Mouse (Mus musculus): Measurements from ENCODE around the gene Btbd35f11. TPM values are rescaled to one million over a fixed set of nuclear protein-coding genes. Genes with fewer than 3 reads are reported as not detected.
"Not testable (repeated sequence)": the region's sequence is repeated elsewhere in the genome, so short reads cannot be mapped to it uniquely, and the experiment has no call there.

The Btbd35f11 gene
- not detected in 2 replicates for polyA plus RNA-seq (2011; ENCODE audit: insufficient read length, low read depth, missing spikeins)

DNA sequence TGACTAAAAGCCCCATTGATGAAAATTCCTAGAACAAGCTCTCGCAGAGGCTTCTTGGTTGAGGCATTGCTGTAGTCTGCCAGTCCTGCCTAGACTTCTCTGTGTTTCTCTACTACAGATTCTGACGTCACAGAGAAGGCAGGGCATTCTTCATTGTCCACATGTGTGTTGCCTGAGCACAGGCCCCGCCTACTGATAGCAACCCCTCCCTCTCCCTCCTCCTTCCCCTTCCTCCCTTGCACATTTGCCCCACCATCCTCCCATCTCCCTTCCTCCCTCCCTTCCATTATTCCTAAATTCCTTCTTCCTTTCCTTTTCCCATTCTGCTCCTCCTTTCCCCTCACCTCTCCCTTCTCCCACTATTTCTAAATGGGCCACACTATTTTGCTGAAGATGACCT lies at the start of gene Btbd35f11:
Gene Btbd35f11 (minus strand): TSS at position 101 of the 400 bp plus-strand sequence.
- not testable (repeated sequence) for H3K4me1 ChIP-seq (ENCODE audit: control insufficient read depth, insufficient read depth, low read length); H3K4me3 ChIP-seq (ENCODE audit: insufficient read depth, low read length); H3K27ac ChIP-seq (ENCODE audit: insufficient read depth, low read length)

DNA sequence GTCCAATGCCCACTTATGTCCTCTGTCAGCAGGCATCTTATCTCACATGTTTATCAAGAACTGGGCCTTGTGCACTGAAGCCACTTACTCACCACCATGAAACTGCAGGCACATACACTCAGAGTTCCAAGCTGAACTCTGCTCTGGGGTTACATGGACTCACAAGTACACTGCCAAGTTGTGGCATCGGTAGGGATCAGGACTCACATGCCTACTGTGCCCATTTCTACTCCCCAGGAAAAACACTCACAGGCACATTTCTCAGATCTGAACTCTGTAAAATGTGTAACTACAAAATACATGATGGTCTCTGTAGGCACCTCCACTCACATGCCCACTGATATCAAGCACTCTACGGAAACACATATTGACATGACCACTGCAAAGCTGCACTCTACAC lies 33.5 kb downstream of the Btbd35f11 start:
- not testable (repeated sequence) for H3K4me1 ChIP-seq (ENCODE audit: control insufficient read depth, insufficient read depth, low read length); H3K27ac ChIP-seq (ENCODE audit: insufficient read depth, low read length); H3K4me3 ChIP-seq (ENCODE audit: insufficient read depth, low read length)

Other genes starting within 250 kb of the Btbd35f11 start
- gene Btbd35f24, start 247.9 kb downstream of the Btbd35f11 start, polyA plus RNA-seq (2011; ENCODE audit: insufficient read length, low read depth, missing spikeins), result not detected in 2 replicates